Mouse (Mus musculus) adrenal gland, adult (tissue): ENCODE measurements around the gene Fndc4.

Source experiments
- DNase-seq, 2 experiments: peaks; one replicate each; pipeline ENCODE4 v3.0.0; 2022 to 2023; ENCODE audit warnings: low spot score in 1 of 2; ENCODE audit not compliant: inconsistent age in 2 of 2

The Fndc4 gene

DNA sequence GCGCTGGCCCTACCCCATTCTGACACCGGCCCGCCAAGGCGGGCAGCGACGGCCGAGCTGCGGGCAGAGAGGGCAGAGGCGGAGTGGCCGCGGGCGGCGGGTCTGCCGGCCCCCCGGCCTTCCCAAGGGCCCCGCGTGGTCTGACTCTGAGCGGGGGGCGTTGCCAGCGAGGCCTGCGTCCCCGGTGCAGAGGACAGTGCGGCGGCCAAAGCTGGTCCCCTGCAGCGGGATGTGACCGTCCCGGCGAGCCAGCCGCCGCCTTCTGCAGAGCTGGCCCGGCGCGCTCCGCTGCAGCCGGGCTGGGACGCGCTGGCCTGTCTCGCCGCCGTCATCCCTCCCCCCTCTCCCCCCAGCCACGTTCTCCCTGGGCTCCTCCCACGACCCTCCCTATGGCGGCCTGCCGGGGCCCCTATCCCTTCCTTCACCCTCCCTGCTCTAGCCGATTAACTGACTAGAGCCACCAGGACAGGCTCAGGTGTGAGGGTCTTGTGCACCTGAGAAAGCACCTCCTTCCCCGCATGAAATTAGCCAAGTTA lies at the start of gene Fndc4:
Fndc4 (minus strand) TSS at position 475 of the 536 bp plus-strand sequence.
- DNase-seq = peak; percentile 29 to 66

DNA sequence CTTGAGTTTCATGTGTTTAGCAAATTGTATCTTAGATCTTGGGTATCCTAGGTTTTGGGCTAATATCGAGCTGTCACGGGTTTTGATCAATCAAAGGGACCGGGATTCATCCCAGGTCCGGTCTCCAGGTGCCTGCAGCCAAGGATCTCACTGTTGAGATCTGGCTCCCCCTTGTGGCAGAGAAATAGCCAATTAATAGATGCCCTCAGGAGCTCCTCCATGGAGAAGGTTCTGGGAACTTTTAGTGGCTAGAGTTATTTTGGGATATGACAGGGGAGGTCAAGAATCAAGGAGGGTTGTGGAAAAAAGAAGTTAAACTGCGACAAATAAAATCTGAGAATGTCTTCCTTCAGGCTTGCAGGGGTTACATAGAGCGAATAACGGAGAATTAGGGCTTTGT lies 32.4 kb upstream of the Fndc4 start:
- peak; percentile 42 to 88 for DNase-seq

DNA sequence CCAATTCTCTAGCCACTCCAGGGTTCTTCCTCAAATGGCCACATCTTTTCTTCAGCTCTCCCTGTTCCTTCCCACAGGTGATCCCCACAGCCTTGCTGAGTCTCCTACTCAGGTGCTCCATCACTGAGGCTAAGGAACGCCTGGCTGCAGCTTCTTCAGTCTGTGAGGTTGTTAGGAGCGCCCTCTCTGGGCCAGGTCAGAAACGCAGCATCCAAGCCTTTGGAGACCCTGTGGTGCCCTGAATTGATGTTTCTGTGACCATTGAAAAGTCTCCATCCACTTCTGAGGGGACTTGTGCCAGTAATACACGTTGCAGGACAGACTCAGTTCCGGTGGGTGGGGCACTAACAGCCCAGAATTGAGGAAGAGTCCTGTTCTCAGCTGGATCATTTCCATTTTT lies 31.0 kb upstream of the Fndc4 start:
- DNase-seq = peak in 1 of 2 experiments; percentile 28

DNA sequence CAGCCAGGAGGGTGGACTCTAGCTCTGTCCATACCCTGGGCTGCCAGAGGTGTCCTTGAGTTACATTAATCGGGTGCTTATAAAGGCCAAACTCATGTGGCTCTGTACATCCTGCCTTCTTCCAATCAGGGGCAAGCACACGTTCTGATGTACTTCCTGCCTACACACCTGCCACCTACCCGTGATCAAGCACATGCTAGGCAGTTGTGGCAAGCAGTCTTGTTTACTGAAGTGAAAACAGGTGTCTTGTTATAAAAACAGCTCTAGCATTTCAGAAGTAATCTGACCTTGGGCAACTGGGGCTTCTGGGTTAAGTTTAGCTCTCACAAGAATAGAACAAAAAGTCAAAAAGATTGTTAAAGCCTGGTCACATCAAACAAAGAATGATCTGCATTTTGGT lies 28.2 kb upstream of the Fndc4 start:
- DNase-seq = peak in 1 of 2 experiments; percentile 45

DNA sequence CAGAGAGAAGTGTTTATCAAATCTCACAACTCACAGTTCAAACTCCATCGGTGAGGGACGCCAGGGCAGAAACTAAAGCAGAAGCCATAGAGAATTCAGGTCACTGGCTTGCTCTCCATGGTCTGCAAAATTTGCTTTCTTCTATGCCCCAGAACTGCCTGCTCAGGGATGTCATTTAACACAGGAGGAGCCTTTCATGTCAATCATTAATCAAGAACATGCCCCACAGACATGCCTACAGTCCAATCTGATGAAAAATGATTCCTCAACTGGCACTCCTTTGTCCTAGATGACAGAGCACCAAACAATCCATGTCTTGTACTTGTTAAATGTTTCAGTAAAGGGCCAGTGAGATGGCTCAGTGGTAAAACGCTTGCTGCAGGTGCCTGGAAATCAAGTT lies 26.9 kb upstream of the Fndc4 start:
- DNase-seq = no peak

DNA sequence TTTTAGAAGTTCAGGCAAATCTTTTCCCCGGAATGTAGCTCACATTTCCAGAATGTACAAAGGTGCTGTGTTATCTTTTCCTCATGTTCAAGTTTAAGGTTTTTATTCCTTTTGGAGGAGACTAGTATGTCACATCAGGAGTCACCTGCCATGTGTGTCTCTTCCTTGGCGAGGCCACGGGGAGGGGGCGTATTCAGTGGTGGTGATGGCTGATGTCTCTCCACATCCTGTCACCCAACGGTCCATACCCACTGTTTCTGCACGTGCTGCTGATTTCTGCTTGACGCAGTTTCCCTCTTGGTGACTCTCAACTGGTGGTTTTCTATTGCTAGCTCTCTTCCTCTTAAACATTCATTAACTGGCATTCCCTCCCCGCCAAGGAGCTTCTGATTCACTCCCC lies 16.9 kb upstream of the Fndc4 start:
- DNase-seq = no peak

DNA sequence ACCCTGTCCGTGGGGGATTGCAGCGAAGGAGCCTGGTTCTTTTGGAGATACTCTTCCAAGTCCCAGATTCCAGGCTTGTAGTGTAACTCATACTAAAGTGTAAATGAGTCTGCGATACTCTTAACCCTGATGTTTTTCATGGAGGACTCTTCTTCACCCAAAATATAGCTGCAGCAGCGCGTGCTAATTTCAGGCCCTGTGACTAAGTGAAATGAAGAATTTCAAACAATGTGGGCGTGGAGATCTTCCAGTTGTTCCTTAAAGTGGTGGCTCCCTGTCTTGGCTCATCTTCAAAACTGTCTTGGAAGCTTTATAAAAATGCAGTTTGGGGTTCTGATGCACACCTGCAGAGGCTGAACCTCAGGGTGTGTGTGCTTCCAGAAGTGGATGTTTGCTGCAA lies 7.2 kb upstream of the Fndc4 start:
- no peak for DNase-seq

DNA sequence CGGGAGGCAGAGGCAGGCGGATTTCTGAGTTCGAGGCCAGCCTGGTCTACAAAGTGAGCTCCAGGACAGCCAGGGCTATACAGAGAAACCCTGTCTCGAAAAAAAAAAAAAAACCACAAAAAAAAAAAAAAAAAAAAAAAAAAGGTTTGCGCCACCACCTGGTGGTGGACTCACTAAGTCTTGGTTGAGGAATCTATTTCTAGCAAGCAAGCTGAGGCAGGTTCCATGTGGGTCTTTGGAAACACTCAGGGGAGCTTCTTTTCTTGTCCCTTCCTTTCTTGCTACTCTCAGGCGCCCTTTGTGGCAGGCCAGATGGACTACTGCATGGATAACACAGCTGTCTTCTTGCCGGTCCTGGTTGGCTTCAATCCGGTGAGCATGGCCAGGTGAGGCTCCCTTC lies 6.0 kb upstream of the Fndc4 start:
- DNase-seq = no peak

DNA sequence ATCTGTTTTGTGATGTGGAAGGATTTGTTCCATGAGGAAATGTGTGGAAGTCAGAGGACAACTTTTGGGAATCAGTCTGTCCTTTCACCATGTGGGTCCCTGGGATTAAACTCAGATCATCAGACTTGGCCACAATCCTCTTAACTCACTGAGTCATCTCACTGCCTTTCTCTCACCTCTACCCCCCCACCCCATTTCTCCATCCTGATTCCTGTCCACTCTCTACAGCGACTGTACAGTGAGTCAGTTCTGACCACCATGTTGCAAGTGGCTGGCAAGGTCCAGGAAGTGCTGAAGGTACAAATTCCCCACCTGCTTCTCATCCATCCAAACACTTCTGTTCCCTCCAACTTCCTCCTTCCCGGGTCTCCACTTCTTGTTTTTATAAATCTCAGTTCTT lies 2.6 kb upstream of the Fndc4 start:
- no peak for DNase-seq

DNA sequence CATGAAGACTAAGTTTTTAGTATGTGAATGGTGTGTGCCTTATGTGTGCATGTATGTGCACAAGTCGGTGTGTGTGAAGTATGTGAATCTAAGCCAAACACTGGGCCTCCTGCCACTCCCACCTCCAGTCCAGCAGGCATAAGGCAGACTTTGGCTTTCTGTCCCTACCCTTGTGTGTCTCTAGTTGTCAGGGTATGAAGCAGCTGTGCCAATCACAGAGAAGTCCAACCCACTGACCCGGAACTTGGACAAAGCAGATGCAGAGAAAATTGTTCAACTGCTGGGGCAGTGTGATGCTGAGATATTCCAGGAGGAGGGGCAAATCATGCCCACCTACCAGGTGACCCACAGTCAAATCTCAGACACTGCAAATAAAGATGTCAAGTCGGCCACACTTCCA lies 2.1 kb upstream of the Fndc4 start:
- DNase-seq = no peak

DNA sequence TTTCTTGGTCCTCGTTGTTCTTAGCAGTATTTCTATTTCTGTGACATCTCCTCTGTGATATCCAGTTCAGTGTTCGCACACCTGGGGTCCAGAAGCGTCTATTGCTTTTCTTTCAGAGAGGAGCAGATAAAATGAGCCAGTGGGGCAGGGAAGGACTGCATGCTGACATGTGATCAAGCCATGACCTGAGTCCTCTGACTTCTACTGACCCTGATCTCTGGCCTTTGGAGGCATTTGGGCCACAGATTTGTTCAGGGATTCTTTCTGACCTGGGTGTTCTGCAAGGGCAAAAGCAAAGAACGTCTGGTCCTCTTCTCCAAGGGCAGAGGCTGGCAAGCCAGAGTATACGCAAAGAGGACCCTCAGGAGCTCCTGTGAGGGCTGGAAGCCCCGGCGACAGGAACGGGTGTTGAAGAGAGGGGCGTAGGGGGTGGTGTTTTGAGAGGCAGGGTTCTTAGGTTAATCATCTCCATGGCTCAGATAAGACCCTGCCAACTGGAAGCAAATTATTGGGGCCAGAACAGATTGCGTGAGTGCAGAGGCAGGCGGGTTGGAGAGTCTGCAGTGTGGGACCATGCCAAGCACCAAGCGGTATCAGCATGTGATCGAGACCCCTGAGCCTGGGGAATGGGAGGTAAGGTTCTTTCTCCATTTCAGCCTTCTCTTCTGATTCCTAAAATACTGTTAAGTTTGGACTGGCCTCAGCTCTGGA lies 1.3 kb upstream of the Fndc4 start, which contains the start of gene Gckr:
Gckr (plus strand) TSS at position 397 of the 711 bp plus-strand sequence.
- no peak for DNase-seq

DNA sequence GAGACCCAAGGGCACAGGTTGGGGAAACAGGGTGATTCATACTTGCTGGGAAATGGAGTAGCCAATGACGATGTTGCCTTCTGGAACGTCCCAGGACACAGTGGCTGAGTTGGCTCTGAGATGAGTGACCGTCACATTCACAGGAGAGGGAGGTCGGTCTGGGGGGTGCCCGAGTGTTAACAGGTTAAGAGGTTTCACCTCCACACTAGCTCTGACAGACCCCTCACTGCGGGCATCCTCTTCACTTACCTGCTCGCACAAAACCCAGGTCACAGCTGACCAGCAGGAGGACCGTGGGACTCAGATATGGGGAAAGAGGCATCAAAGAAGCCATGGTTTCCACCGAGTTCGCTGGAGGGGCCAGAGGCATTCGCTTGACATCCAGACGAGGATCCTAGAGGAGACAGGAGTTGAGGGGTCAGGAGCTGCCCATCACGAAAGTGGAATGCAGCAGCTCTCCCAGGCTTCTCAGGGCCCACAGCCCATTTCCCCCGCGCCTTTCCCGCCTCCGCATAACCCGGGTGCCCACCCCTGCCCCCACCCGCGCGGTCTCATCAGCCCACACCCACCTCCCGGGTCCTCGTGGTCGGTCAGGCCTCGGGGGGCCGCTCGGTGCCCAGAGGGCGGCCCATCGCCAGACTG lies 795 bp downstream of the Fndc4 start:
- peak; percentile 36 to 73 for DNase-seq

DNA sequence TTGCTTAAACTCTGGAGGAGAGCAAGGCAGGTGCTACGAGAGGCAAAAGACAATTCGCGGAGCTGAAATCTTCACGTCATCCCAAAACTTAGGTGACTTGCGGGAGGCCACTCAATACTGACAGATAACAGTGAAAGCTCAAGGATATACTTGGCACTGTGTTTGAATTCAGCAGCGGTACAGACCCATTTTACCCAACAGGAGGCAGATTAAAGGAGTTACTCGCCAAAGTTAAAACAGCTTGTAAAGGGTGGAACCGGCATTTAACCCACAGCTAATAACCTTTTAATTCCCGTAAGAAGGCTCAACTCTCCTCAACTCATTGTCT lies 4.6 kb downstream of the Fndc4 start:
- DNase-seq = no peak

DNA sequence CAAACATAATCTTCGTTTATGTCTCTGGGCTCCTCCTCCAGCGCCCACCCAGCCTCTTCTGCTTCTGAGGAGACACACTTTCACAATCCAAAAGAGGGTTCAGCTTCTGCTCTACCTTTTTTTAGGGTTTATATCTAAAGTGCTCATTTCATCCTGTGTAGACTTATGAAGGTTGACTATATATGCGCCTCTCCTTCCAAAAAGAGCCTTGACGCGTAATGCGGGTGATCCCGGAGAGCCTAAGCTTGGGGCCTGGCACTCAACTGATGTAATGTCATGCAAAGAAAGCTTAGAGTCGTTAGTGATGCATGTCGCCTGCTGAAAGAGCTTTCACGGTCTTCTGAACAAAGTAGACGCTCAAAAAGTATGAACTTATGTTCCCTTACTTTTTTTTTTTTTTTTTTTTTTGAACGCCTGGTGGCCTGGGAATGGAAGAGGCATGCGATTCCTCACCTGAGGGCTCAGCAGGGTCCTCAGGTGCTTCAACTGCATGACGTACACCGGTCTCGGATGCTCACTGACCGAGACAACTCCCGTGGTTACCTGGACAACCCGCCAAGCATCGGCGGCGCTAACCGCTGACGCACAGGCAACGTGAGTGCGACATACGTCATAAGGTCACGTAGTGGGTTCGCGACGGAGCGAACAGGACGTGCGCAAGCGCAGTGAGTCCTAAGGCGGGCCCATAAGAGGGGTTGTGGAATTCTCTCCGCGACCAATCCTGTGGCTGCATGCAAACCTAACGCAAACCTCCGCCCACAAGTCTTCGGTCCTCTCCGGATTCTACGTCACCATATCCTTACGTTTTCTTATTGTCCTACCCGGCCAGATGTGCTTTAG lies 5.1 kb downstream of the Fndc4 start, which contains the start of gene Ift172:
Ift172 (minus strand) TSS at position 596 of the 840 bp plus-strand sequence.
- peak; percentile 98 for DNase-seq

DNA sequence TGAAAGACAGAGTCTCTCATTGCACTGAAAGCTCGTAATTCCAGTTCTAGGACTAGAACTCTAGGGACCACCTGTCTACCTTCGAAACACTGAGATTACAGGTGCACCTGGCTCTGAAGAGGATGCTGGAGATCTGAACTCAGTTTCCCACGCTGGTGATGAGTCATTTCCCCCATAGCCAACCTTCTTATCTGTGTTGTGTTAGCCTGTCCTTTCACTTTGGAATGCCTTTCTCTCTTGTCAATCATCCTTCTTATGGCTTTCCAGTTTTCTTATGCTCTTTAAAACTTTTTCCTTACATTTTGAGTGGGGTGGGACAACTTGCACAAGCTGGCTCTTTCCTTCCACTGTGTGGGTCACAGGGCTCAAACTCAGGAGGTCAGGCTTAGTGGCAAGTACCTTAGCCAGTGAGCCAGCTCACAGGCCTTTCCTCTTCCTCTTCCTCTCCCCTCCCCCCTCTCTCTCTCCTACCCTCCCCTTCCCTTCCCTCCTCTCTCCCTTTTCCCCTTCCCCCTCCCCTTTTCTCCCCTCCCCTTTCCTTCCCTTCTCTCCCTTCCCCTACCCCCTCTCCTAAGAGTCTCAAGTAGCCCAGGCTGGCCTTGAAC lies 6.2 kb downstream of the Fndc4 start:
- no peak for DNase-seq

DNA sequence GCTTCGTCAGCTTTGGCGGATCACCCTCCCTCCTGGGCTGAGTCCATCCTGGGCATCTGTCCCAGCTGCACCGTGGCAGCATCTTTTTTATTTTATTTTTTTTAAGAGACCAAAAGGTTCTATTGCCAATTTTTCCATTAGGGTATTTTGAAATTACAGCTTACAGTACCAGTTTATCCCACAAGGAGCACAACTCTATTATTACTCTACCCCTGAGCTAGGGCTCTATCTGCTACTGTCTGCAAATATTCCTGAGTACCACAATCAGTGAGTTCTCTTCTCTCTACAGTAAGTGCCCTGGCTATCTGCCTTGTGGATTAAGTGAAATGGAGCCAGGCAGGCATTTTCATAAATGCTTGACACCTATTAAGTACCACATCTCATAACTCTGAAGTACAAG lies 7.2 kb downstream of the Fndc4 start:
- DNase-seq = no peak

DNA sequence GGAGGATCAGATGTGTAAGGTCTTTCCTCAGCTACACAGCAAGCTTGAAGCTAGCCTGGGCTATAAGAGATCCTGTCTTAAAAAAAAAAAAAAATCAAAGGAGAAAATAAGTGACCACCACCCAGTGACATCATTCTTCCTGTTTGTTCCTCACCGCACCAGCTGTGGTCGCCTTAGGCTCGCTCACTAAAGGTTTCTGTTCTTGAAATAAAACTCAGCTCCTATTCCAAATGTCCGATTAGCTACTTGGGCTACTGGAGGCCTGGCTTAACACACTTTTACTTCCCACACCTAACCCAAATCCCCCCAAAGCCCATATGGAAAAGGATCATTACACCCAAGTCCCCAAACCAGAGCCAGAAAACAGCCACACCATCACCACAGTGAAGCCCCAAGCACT lies 7.7 kb downstream of the Fndc4 start:
- no peak for DNase-seq

DNA sequence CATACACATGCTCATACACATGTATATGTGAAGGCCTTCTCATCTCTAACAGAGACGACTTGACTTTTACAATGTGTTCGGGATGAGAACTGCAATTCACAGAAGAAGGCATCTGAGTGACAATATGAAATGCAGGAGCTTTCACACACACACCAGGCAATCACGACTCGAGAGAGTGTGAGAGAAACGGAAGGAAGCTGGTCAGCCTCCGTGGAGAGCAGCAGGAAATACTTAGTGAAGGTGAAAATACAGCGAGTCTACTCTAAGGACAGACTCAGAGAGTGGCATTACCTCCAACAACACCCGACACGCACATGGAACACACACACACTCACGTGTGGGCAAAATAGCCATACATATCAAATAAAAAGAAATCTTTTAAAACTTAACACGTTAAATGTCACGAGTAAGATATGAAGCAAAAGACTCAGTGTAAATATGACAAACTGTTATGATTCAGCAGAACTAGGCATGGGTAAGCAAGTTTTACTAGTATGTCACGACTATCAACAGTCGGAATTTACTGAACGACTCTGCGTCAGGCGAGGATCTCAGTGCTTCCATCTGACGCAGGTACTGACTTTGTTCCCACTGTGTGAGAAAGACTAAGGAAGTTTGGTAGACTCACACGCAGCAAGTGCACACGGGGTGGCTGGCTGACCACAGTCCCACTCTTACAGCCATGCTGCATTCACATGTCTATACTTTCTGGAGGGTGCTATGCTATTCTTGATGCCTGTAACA lies 16.5 kb downstream of the Fndc4 start:
- no peak for DNase-seq

DNA sequence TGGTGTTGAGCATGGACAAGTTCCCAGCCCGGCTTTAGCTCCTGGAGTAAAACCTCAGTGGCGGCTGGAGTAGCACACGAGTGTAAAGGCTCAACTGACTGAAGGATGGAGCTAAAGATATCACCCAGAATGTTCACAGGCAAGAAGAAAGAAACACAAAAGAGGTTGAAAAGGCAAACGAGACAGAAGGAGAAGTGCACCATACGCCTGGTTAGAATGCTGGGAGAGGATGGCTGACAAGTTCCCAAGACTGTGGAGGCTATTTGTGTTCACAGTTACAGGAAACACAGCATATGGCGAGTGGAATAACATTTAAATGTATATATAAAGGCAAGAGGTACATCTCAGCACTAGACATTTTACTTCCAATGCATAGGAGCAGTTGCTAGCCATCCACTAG lies 22.9 kb downstream of the Fndc4 start:
- no peak for DNase-seq

DNA sequence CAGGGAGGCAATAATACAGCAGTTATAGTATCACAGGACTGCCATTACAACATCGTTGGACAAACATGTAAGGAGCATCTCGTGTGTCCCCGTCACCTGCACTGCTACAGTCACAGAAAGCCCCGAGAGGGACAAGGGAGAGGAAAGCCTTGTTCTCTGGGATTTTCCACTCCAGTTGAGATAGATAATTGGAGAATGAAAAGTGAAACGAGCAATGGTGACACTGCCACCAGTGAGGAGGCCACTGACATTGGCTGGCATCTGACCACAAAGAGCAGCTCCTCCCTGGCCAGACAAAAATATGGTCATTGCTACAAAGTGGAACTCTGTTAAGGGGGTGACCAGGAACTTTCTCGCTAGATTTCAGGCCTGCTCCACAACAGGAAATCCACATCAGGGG lies 28.2 kb downstream of the Fndc4 start:
- no peak for DNase-seq

DNA sequence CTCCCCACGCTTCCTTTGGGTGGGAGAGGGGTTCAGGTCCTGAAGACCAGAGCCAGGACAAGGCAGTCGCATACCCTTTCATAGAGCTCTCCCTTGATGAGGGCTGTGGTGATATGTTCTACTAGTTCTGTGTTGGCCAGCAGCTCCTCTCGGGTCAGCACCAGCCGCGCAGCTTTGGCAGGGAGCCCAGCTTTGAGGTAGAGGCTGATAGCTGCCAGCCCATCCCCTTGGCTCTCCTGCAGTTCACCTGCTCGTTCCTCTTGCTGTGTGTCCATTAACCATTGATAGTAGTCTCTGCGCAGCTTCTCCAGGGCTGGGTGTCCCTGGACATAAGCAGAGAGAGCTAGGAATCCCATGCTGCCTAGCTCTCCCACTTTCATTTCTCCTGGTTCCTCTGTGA lies 29.8 kb downstream of the Fndc4 start:
- DNase-seq = no peak
